Mouse (Mus musculus): ENCODE results near the gene Cxcr4.

DNA sequence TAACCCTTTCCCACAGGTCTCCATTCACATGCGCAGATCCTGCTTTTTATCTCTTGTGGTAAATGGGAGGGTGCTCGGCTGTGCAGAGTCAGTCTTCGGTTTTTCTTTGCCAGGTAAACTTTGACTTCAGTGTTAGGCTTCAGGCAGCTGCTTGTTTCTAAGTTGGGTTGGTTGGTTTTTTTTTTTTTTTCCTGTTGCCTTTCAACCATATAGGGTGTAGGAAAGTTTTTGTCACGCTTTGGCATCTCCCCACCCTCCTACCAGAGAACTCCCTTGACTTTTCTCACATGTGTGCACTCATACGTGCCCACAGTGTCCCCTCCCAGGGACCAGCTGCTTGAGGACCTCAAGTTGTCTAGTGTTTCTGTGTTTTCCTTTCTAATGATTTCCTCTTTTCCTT lies 9.2 kb upstream of the Cxcr4 start:
- TF ChIP-seq CTCF (IDR thresholded peaks at IDR 0.05; ENCODE audit: low read depth, low read length) (no peak), POLR2A (IDR thresholded peaks at IDR 0.05; ENCODE audit: borderline replicate concordance, low read depth, low read length) (no peak)

Data from bone marrow macrophage, adult 2 months (primary cell).